27 mouse cellular contexts compared by ENCODE assay signal in genomic region chr11:74496581-74496980, GRCm38 (mm10).
"Had no signal": no experiment of that assay in that cellular context is flagged by ENCODE, and none has a peak within 500 bp of the region (broad histone marks: within the 10 kb centered on the region; RNA-seq: fewer than 3 reads in every experiment).

No protein-coding gene starts in this region.

- DNase-seq: cerebellum, adult 9-10 months; cerebellum, adult 9-11 months; cerebellum, postnatal 10 days; cerebellum, postnatal 14 days; cerebellum, postnatal 25 days; cerebellum, postnatal 36 days; embryo, embryonic 11 days; forebrain, postnatal 0 days; gastrocnemius, adult 2 months; gastrocnemius, postnatal 10 days; gastrocnemius, postnatal 14 days; gastrocnemius, postnatal 25 days; gastrocnemius, postnatal 36 days; heart, adult 11 months; heart, adult 18-20 months; heart, adult 2 months had no signal

- H3K4me3 ChIP-seq: embryonic facial prominence, embryonic 10.5 days; embryonic facial prominence, embryonic 12.5 days; embryonic facial prominence, embryonic 13.5 days; embryonic facial prominence, embryonic 15.5 days; erythroblast, embryonic 14.5 days; forebrain, embryonic 10.5 days; forebrain, embryonic 12.5 days; forebrain, embryonic 13.5 days; forebrain, embryonic 15.5 days; gastrocnemius, adult 2 months; heart, adult 2 months had no signal

- H3K9ac ChIP-seq: embryonic facial prominence, embryonic 12.5 days; embryonic facial prominence, embryonic 13.5 days; embryonic facial prominence, embryonic 15.5 days; forebrain, embryonic 12.5 days; forebrain, embryonic 13.5 days; forebrain, embryonic 15.5 days; forebrain, postnatal 0 days had no signal

- ATAC-seq: forebrain, embryonic 13.5 days; forebrain, embryonic 14.5 days; forebrain, embryonic 15.5 days; forebrain, embryonic 16.5 days; forebrain, postnatal 0 days had no signal

- H3K36me3 ChIP-seq: embryonic facial prominence, embryonic 10.5 days; embryonic facial prominence, embryonic 12.5 days; embryonic facial prominence, embryonic 13.5 days; embryonic facial prominence, embryonic 15.5 days; forebrain, embryonic 10.5 days; forebrain, embryonic 12.5 days; forebrain, embryonic 15.5 days had no signal

- H3K27me3 ChIP-seq: embryonic facial prominence, embryonic 12.5 days; embryonic facial prominence, embryonic 13.5 days; embryonic facial prominence, embryonic 15.5 days; forebrain, embryonic 12.5 days; forebrain, embryonic 13.5 days; forebrain, embryonic 15.5 days had no signal

- H3K27ac ChIP-seq: embryonic facial prominence, embryonic 10.5 days; embryonic facial prominence, embryonic 12.5 days; embryonic facial prominence, embryonic 13.5 days; embryonic facial prominence, embryonic 15.5 days; forebrain, embryonic 10.5 days; forebrain, embryonic 12.5 days; forebrain, embryonic 13.5 days; forebrain, embryonic 15.5 days; gastrocnemius, adult 2 months; heart, adult 2 months had no signal

- H3K4me1 ChIP-seq: forebrain, embryonic 13.5 days; forebrain, embryonic 15.5 days had no signal

- H3K9me3 ChIP-seq: embryonic facial prominence, embryonic 10.5 days; embryonic facial prominence, embryonic 12.5 days; embryonic facial prominence, embryonic 13.5 days; embryonic facial prominence, embryonic 15.5 days; forebrain, embryonic 10.5 days; forebrain, embryonic 12.5 days; forebrain, embryonic 13.5 days; forebrain, embryonic 15.5 days had no signal

- H3K4me2 ChIP-seq: embryonic facial prominence, embryonic 12.5 days; embryonic facial prominence, embryonic 13.5 days; embryonic facial prominence, embryonic 15.5 days; forebrain, embryonic 12.5 days; forebrain, embryonic 13.5 days; forebrain, embryonic 15.5 days had no signal
